Comparison of ENCODE assay signal across 1 mouse cellular context in the genomic region with DNA sequence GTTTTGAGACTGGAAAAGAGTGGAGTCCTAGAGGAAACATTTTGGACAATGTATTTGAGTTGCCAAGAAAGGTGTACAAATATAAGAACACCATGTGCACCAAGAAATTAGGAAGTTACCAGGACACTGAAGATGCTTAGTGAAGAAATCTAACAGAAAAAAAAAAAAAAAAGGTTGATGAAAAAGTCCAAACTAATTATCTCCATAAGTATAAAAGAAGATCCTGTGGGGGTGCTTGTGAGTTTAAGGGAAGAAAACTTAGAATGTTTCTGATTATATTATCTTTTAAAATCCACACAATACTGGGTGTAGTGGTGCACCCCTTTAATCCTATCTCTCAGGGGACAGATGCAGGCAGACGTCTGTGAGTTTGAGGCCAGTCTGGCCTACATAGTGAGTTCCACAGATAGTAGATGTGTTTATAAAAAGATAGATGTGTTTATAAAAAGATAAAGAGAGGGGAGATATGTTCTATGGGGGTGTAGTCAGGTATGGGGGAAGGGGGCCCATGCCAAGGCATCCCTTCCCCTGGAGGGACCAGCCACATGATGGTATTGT.
TF ChIP-seq lines count a peak whose summit lies in the region.

No protein-coding gene starts in this region.

TF ChIP-seq in MEL, 35 proteins besides CTCF, POLR2A, EP300 and RAD21 (continued from another document):
- TF ChIP-seq GABPA (IDR thresholded peaks at IDR 0.05; ENCODE audit: low read depth, low read length), result no peak
- TF ChIP-seq ELF1 (IDR thresholded peaks at IDR 0.05; ENCODE audit: low read depth, low read length), result peak; percentile 13; the same call in 1 of the 2 replicates
- no peak for TF ChIP-seq NELFE (IDR thresholded peaks at IDR 0.05; ENCODE audit: low read depth, low read length)
- TF ChIP-seq SIN3A (IDR thresholded peaks at IDR 0.05; ENCODE audit: low read length), result peak; percentile 36
- no peak for TF ChIP-seq JUND (IDR thresholded peaks at IDR 0.05; ENCODE audit: low read depth, low read length)
- peak; percentile 87 for TF ChIP-seq ZNF384 (IDR thresholded peaks at IDR 0.05; ENCODE audit: low read depth, low read length)
- no peak for TF ChIP-seq USF2 (IDR thresholded peaks at IDR 0.05; ENCODE audit: borderline replicate concordance in 1 of 2, insufficient read depth in 1 of 2, low read depth in 1 of 2, low read length in 2 of 2)
- TF ChIP-seq ZC3H11A (IDR thresholded peaks at IDR 0.05; ENCODE audit: low read depth, low read length), result no peak
- TF ChIP-seq TAL1 (IDR thresholded peaks at IDR 0.05; ENCODE audit: low read length), result peak; percentile 42
- peak; percentile 38; the same call in 1 of the 2 replicates for TF ChIP-seq RCOR1 (IDR thresholded peaks at IDR 0.05; ENCODE audit: low read depth, low read length)
- TF ChIP-seq MYC (IDR thresholded peaks at IDR 0.05; ENCODE audit: low read depth, low read length), result 0 out of 2 replicates have a peak, but pooled peaks have one; percentile 43
- TF ChIP-seq MAZ (IDR thresholded peaks at IDR 0.05; ENCODE audit: low read depth, low read length), result no peak
- no peak for TF ChIP-seq TBP (IDR thresholded peaks at IDR 0.05; ENCODE audit: low read depth, low read length)
- TF ChIP-seq NRF1 (IDR thresholded peaks at IDR 0.05; ENCODE audit: insufficient read depth, low read depth, low read length, poor library complexity, severe bottlenecking), result no peak
- TF ChIP-seq CHD2 (IDR thresholded peaks at IDR 0.05; ENCODE audit: low read length), result no peak
- TF ChIP-seq ZMIZ1 (IDR thresholded peaks at IDR 0.05; ENCODE audit: low read depth, low read length), result no peak
- no peak for TF ChIP-seq MEF2A (IDR thresholded peaks at IDR 0.05; ENCODE audit: extremely low read depth, insufficient replicate concordance, low read depth, low read length, poor library complexity, severe bottlenecking)
- peak; percentile 22; the same call in 1 of the 2 replicates for TF ChIP-seq MXI1 (IDR thresholded peaks at IDR 0.05; ENCODE audit: low read depth, low read length)
- TF ChIP-seq SMC3 (IDR thresholded peaks at IDR 0.05; ENCODE audit: low read depth, low read length), result no peak
- TF ChIP-seq GATA1 (IDR thresholded peaks at IDR 0.05; ENCODE audit: low read depth, low read length), result peak; percentile 77
- TF ChIP-seq UBTF (IDR thresholded peaks at IDR 0.05; ENCODE audit: borderline replicate concordance, insufficient read depth, low read depth, low read length), result no peak
- peak; percentile 66 for TF ChIP-seq ETS1 (IDR thresholded peaks at IDR 0.05; ENCODE audit: low read depth, low read length)
- TF ChIP-seq USF1 (IDR thresholded peaks at IDR 0.05; ENCODE audit: low read depth, low read length), result no peak
- no peak for TF ChIP-seq E2F4 (IDR thresholded peaks at IDR 0.05; ENCODE audit: borderline replicate concordance, low read depth, low read length)
- TF ChIP-seq POLR2AphosphoS5 (IDR thresholded peaks at IDR 0.05; ENCODE audit: borderline replicate concordance, low read depth, low read length), result no peak
- peak; percentile 78; the same call in 1 of the 2 replicates for TF ChIP-seq TCF12 (IDR thresholded peaks at IDR 0.05; ENCODE audit: low read depth, low read length)
- no peak for TF ChIP-seq MYB (IDR thresholded peaks at IDR 0.05; ENCODE audit: low read depth, low read length)
- no peak for TF ChIP-seq KAT2A (conservative IDR thresholded peaks at IDR 0.05; ENCODE audit: low read depth, low read length)
TF ChIP-seq in MEL: peak in this region for 12.
